Mouse (Mus musculus) heart, postnatal 10 days (tissue): Measurements from ENCODE around the gene Zfp113. TPM values are rescaled to one million over a fixed set of nuclear protein-coding genes. Genes with fewer than 3 reads are reported as not detected.
"Not testable (repeated sequence)": the region's sequence is repeated elsewhere in the genome, so short reads cannot be mapped to it uniquely, and the experiment has no call there.

Source experiments
- DNase-seq, 2 experiments: peaks; one replicate each; pipeline ENCODE4 v3.0.0; 2021
- intact Hi-C: fragments of 180-260 bp; cut with DNase I; formaldehyde crosslinking; loops from one replicate; pipeline ENCODE4 v1.15.1; 2025
- microRNA-seq, 2 experiments: library from miRNA; unstranded; fragments of <30 nt; microRNA quantifications; one replicate each; pipeline ENCODE4 v1.2.0; 2022
- total RNA-seq, 2 experiments: library from RNA; stranded (reverse); gene quantifications; 2 replicates each; pipeline ENCODE4 v1.2.3; 2021

Zfp113 gene
- total RNA-seq, 2 experiments from 2014 or later: 5.6 to 10.1 TPM

DNA sequence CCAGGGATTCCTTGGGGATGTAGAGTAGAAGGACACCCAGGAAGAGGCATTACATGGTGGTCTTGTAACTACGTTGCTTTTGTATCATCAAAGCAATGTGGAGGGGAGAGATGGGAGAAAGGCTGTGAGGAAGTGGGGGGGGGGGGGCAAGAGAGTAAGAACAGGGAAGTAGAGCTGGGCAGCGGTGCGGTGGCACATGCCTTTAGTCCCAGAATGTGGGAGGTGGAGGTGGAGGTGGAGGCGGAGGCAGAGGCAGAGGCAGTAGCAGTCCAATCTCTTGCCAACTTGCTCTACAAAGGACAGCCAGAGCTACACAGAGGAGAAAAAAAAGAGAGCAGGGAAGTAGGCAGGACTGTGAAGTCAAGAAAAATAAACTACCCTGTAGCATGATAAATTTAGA is 17.0 kb downstream of the Zfp113 start:
- intact Hi-C loops: loop anchor here (5.0 kb wide), 1 partner anchor 251 kb away; no protein-coding TSS in a partner anchor
- no peak for DNase-seq

DNA sequence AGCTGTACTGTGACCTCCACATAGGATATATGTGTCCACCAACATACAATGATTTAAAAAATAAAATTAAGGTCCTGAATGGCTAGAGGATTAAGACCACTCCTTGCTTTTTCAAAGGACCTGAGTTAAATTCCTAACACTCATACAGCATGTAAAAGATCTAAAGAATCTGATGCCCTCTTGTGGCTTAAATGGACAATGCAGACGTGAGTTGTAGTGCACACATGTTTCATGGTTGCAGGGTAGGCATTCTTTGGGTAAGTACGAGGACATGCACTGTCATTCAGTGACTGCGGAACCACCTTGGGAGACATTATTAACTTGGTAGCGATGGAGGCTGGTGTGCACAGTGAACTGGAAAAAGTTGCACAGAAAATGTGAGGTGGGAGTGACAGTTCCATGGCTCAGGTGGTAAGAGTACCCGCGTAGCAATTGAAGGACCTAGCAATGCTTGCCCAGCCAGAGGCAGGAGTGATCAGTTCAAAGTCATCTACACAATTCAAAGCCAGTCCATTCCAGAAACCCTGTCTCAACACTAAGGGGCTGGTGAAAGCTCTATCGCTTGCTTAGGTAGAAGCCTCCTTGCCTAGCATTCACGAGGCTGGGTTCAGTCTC is 17.5 kb downstream of the Zfp113 start:
- intact Hi-C loops: loop anchor here (5.0 kb wide), 1 partner anchor 251 kb away; no protein-coding TSS in a partner anchor
- peak; percentile 47 to 66 for DNase-seq

- no peak for DNase-seq
Measured at GRCm38 (mm10) chr5:138137257-138137656, 18.3 kb downstream of the Zfp113 start.

DNA sequence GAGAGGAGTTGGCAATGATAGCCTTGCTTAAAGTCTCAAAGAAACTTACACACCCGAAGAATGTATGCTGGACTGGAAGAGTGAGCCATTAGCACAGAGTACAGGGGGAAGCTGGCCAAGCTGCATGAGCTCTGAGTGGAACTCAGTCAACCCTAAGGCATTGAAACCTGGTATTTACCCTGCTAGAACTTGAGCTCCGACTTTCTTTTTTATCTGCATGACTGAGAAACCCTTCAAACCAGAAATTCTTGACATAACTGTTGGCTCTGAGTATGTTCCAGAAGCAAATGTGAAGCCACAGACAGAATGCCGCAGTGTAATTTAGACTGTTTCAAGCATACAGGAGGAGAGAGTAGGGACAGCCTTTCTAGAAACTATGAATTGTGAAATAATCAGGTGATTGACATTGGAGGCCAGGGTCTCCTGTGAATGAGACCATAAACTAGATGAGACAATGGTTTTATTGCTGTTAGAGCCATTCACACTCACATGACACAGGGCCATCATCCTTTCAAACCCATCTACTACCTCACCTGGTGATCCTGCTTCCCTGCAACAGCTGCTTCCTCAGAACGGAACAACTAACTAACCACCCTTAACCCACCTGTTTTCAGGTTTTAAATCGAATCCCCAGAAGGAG is 23.0 kb downstream of the Zfp113 start:
- no peak for DNase-seq
- intact Hi-C loops: no loop called here

More at GRCm38 (mm10) chr5:138137257-138137656, 18.3 kb downstream of the Zfp113 start:
- intact Hi-C loops: loop anchor here (5.0 kb wide), 1 partner anchor 250 kb away; no protein-coding TSS in a partner anchor

DNA sequence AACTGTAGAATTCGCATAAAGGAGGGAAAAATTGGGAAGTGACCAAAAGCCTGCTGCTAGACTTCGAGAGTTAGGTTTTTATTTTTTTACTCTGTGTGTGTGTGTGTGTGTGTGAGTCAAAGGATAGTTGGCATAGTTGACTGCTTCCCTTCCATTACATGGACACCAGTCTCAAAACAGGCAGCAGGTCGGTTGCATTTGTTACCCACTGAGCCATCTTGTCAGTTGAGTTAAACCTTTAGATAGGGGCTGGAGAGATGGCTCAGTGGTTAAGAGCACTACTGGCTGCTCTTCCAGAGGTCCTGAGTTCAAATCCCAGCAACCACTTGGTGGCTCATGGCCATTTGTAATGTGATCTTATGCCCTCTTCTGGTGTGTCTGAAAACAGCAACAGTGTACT is 37.5 kb downstream of the Zfp113 start:
- intact Hi-C loops: no loop called here

DNA sequence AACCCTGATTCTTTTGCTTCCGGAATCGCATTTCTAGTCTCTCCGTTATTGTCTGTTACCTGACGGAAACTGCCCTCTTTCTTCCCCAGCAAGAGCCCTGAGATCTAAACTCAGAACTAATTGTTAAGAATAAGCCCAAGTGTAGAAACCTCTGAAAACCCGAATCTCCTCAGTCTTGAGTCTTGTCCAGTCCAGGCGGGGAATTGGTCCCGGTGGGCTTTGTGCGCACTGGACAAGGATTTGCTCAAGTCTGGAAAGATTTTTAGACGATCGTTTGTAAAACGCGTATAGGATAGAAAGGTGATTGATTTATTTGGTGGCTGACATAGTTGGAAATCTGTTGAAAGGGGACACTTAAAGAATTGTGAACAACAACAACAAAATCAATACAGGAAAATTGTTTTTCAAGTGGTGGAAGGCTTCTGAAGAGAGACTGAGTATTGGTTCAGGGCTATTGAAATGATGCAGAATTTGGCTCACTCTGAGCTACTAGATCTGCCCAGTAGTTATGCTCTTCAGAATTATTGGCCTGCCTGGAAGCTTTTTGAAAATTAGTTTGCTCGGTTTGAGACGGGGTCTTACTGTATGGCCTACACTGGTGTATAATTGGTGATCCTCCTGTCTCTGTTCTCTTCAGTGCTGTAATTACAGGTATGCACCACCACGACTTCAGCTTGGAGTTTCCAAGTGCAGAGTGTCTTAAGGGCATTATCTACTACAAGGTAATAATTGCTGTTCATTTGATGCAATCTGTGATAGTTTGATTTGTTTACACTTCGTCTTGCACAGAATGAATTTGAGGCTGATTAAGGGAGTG is 38.1 kb downstream of the Zfp113 start:
- DNase-seq: peak; percentile 6 to 26
- intact Hi-C loops: loop anchor here (1.0 to 2.0 kb wide), 2 partner anchors 33 to 38 kb away; partner anchors contain the start of genes Zfp113 and Zkscan1

More for the DNA sequence above, 37.5 kb downstream of the Zfp113 start:
- no peak for DNase-seq

DNA sequence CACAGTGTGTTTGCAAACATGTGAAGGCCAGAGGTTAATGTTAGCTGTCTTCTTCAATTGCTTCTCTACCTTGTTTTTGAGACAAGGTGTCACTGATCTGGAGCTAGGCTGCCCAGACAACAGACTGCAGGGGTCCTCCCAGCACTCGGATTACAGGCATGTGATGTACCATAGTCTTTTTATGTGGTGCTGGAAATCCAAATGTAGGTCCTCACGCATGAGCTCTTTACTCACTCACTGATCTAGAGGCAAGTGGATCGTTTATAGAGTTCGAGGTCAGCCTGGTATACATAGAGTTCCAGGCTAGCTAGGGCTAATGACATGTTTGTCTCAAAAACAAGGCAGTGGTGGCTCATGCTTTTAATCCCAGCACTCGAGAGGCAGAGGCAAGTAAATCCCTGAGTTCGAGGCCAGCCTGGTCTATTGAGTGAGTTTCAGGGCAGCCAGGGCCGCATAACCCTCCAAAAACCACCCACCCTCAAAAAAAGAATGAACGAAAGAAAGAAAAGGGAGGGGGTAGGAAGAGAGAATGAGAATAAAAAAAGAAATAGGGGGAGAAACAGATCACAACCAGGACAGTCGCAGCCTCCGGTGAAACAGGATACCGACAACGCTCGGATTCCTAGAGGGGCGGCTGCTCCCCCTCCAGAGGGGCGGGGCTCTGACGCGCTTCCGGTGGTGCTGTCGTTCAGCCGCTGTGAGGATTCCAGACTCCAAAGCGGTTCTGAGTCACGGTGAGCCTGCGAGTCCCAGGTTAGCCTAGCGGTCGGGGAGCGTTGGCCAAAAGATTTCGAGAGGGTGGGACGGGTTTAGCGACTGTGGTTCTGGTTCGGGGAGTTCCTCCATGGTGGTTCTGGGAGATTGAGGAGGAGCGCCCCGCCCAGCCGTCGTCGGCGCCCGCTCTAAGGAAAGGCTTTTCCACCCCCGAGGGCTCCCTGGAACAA is 39.0 kb downstream of the Zfp113 start, which contains the start of gene Zscan21:
Gene Zscan21 (plus strand): TSS at position 649 of the 944 bp plus-strand sequence.
- intact Hi-C loops: loop anchor here (1.0 to 2.0 kb wide), 2 partner anchors 32 to 39 kb away; partner anchors contain the start of genes Zfp113 and Zkscan1
- DNase-seq: peak; percentile 93 to 95

- intact Hi-C loops, DNase-seq: not testable (repeated sequence)
Measured at GRCm38 (mm10) chr5:138109847-138110396, 45.6 kb downstream of the Zfp113 start.

GRCm38 (mm10) chr5:138107130-138107529 is 48.4 kb downstream of the Zfp113 start:
- intact Hi-C loops: no loop called here
- no peak for DNase-seq

GRCm38 (mm10) chr5:138104976-138105375 is 50.6 kb downstream of the Zfp113 start:
- DNase-seq: no peak
- intact Hi-C loops: no loop called here

DNA sequence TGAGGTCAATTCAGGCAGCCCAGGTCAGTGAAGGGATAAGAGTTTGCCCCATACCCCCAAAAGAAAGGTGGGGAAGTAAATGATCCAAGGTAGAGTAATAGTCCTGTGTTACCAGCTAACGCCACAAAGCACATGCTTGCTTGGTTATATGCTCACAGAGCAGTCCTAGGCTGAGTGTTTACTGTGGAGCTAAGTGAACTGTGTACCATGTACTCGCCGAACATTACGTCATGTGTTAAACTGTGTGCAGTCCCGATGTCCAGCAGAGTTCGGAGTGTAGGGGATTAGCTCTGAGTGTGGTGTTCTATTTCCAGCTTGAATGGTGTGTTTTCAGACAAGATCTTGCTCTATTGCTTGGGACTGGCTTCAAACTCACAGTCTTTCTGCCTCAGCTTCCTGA is 61.1 kb downstream of the Zfp113 start:
- intact Hi-C loops: no loop called here
- DNase-seq: no peak

- intact Hi-C loops: no loop called here
Measured at GRCm38 (mm10) chr5:138092771-138093170, 62.8 kb downstream of the Zfp113 start.

DNA sequence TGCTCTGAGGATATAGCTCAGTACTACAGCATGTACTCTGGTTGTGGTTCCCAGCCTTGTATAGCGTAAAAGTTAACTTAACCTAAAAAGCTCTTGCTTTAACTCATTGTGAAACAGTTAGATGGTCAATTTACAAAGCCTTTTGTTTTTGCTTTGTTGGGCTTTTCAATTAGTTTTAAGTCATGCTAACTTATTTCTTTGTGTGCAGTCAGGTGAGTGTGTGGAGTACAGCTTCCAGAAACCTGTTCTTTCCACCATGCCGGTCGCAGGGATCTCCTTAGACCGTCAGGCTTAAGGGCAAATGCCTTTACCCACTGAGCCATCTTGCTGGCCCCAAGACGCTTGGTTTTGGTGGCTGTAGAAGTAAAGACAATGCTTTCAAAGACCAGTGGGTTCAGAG is 64.8 kb downstream of the Zfp113 start:
- DNase-seq: no peak
- intact Hi-C loops: no loop called here

More at GRCm38 (mm10) chr5:138092771-138093170, 62.8 kb downstream of the Zfp113 start:
- no peak for DNase-seq

GRCm38 (mm10) chr5:138090271-138090670 is 65.3 kb downstream of the Zfp113 start:
- intact Hi-C loops: no loop called here
- DNase-seq: peak; percentile 5 to 17

Small RNA genes within 50 kb of the gene (microRNA-seq; reads per million reads assigned to microRNA genes)
- gene Mir106b (1,662 to 1,702 reads per million in 2 experiments), gene Mir25 (591 to 736 reads per million in 2 experiments), gene Mir93 (8,628 to 8,950 reads per million in 2 experiments)

Other genes with a start within 250 kb of the Zfp113 start
- gene Cyp3a13, start 234.1 kb downstream of the Zfp113 start, total RNA-seq: under 1 TPM; 0.17 to 0.22 TPM
- gene Gjc3, start 192.6 kb downstream of the Zfp113 start, total RNA-seq: under 1 TPM; 0.34 to 0.37 TPM
- not detected for gene Azgp1, start 174.2 kb downstream of the Zfp113 start, total RNA-seq
- not detected for gene Smok3a, start 134.5 kb downstream of the Zfp113 start, total RNA-seq
- not detected for gene Smok3b, start 134.3 kb downstream of the Zfp113 start, total RNA-seq
- gene Smok3c, start 102.5 kb downstream of the Zfp113 start, total RNA-seq: not detected
- 10 to 100 TPM; 20.8 to 24.4 TPM for gene Zkscan1, start 70.7 kb downstream of the Zfp113 start, total RNA-seq
- gene Zscan21, start 38.8 kb downstream of the Zfp113 start, total RNA-seq: 10 to 100 TPM; 14.5 to 18.2 TPM
- 100 to 1,000 TPM; 136 to 145 TPM for gene Cops6, start 5.3 kb upstream of the Zfp113 start, total RNA-seq
- gene Ap4m1, start 16.3 kb upstream of the Zfp113 start, total RNA-seq: 10 to 100 TPM; 11.3 to 15.5 TPM
- 10 to 100 TPM; 30.0 to 37.2 TPM for gene Mcm7, start 16.7 kb upstream of the Zfp113 start, total RNA-seq
- 10 to 100 TPM; 24.4 to 27.6 TPM for gene Taf6, start 31.7 kb upstream of the Zfp113 start, total RNA-seq
- gene Cnpy4, start 31.7 kb upstream of the Zfp113 start, total RNA-seq: 10 to 100 TPM in 1 of 2 experiments, 1 to 10 TPM in 1; 9.2 to 10.1 TPM
- 1 to 10 TPM; 4.7 to 4.8 TPM for gene Mblac1, start 38.6 kb upstream of the Zfp113 start, total RNA-seq
- gene Nxpe5, start 70.2 kb upstream of the Zfp113 start, total RNA-seq: under 1 TPM; 0.57 TPM
- 10 to 100 TPM; 75.6 to 77.5 TPM for gene Lamtor4, start 99.7 kb upstream of the Zfp113 start, total RNA-seq
- 1 to 10 TPM; 5.4 to 6.5 TPM for gene BC037034, start 108.3 kb upstream of the Zfp113 start, total RNA-seq
- gene Gal3st4, start 117.1 kb upstream of the Zfp113 start, total RNA-seq: under 1 TPM; 0.36 to 0.47 TPM
- gene Gm43720, start 124.2 kb upstream of the Zfp113 start, total RNA-seq: not detected
- 1 to 10 TPM in 1 of 2 experiments, under 1 TPM in 1; 0.86 to 1.1 TPM for gene Gpc2, start 124.3 kb upstream of the Zfp113 start, total RNA-seq
- under 1 TPM; 0.17 to 0.22 TPM for gene Stag3, start 124.5 kb upstream of the Zfp113 start, total RNA-seq
- gene Pvrig, start 186.2 kb upstream of the Zfp113 start, total RNA-seq: not detected